Mouse (Mus musculus): Measurements from ENCODE around the gene Ufc1. TPM values are rescaled to one million over a fixed set of nuclear protein-coding genes. Genes with fewer than 3 reads are reported as not detected.

The Ufc1 gene
- total and polyA plus RNA-seq, 3 experiments, result 71.4 to 115 (median 98.4) TPM

- no peak overlapping the region for H3K27ac ChIP-seq (ENCODE audit: insufficient read depth, low read depth)
- H3K4me3 ChIP-seq (replicated peaks in 1 of 3; ENCODE audit: low read depth in 2 of 3, low read length in 2 of 3, poor library complexity in 1 of 3), result no peak overlapping the region
- DNase-seq (ENCODE audit: extremely low read depth), result no peak
- no peaks in the 10 kb centered on the region for H3K79me2 ChIP-seq (replicated peaks; ENCODE audit: control insufficient read depth, extremely low read depth, insufficient read depth, poor library complexity, severe bottlenecking)
- H3K9ac ChIP-seq (ENCODE audit: insufficient read depth, low read depth), result no peak overlapping the region
- no peak for TF ChIP-seq EP300 (IDR thresholded peaks at IDR 0.05; ENCODE audit: low read length)
- no peak for TF ChIP-seq UBTF (IDR thresholded peaks at IDR 0.05; ENCODE audit: low read depth, low read length)
- TF ChIP-seq JUND (conservative IDR thresholded peaks at IDR 0.05; ENCODE audit: low read depth, low read length), result no peak
- TF ChIP-seq BHLHE40 (IDR thresholded peaks at IDR 0.05; ENCODE audit: low read depth, low read length), result no peak
- no peak for TF ChIP-seq MAFK (IDR thresholded peaks at IDR 0.05; ENCODE audit: insufficient replicate concordance, low read length)
- TF ChIP-seq POLR2AphosphoS2 (IDR thresholded peaks at IDR 0.05; ENCODE audit: low read depth, low read length), result no peak
- no peak for TF ChIP-seq TCF12 (IDR thresholded peaks at IDR 0.05; ENCODE audit: low read depth, low read length)
- no peak for TF ChIP-seq SIN3A (IDR thresholded peaks at IDR 0.05; ENCODE audit: low read length)
- no peak for TF ChIP-seq MAZ (IDR thresholded peaks at IDR 0.05; ENCODE audit: low read depth, low read length)
- peaks cover 57 to 79% of the 10 kb centered on the region in 2 experiments for H3K36me3 ChIP-seq (replicated peaks in 1 of 2; ENCODE audit: control insufficient read depth in 1 of 2, insufficient read depth in 1 of 2, low read length in 1 of 2)
- dilution Hi-C loops (cut with MboI; ENCODE audit: extremely low pct_ligation_motif_present, extremely low pct_unique_long_range_greater_than_20kb, low sequenced_read_pairs), result no loop called here
- peaks cover 0 to 30% of the 10 kb centered on the region in 2 experiments; a peak in 2 of 4 replicates for H3K4me1 ChIP-seq (ENCODE audit: control insufficient read depth in 1 of 2, insufficient read depth in 2 of 2)
- no peaks in the 10 kb centered on the region for H3K9me3 ChIP-seq (replicated peaks; ENCODE audit: low read length)
- H3K4me2 ChIP-seq (ENCODE audit: insufficient read depth, low read depth, poor library complexity, severe bottlenecking), result no peak overlapping the region
- in situ Hi-C loops (cut with MboI; ENCODE audit: low pct_ligation_motif_present, low pct_unique_long_range_greater_than_20kb, low sequenced_read_pairs), result no loop called here
- H3K27me3 ChIP-seq (replicated peaks), result no peaks in the 10 kb centered on the region
Observed at GRCm38 (mm10) chr1:171275144-171275734, 19.6 kb downstream of the Ufc1 start.

DNA sequence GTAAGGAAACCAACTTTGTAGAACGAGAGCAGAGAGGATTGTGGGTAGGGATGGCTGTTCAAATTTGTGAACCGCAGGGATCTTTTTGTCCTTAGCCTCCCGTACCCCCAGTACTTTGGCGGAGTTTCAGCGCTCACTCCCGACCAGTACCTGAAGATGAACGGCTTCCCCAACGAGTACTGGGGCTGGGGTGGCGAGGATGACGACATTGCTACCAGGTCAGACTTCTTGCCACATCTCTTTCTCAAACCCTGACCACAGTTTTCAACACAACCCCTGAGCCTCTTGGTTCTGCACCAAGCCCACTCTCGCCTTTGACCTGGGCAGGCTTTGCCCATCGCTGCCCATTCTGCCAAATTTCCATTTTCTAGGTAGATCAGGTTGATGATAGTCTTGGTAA, 20.7 kb downstream of the Ufc1 start:
- H3K4me3 ChIP-seq (replicated peaks in 1 of 3; ENCODE audit: low read depth in 2 of 3, low read length in 2 of 3, poor library complexity in 1 of 3), result no peak overlapping the region
- H3K4me2 ChIP-seq (ENCODE audit: insufficient read depth, low read depth, poor library complexity, severe bottlenecking), result no peak overlapping the region
- in situ Hi-C loops (cut with MboI; ENCODE audit: low pct_ligation_motif_present, low pct_unique_long_range_greater_than_20kb, low sequenced_read_pairs), result no loop called here
- no peaks in the 10 kb centered on the region for H3K79me2 ChIP-seq (replicated peaks; ENCODE audit: control insufficient read depth, extremely low read depth, insufficient read depth, poor library complexity, severe bottlenecking)
- no peaks in the 10 kb centered on the region for H3K9me3 ChIP-seq (replicated peaks; ENCODE audit: low read length)
- no peak overlapping the region for H3K27ac ChIP-seq (ENCODE audit: insufficient read depth, low read depth)
- H3K9ac ChIP-seq (ENCODE audit: insufficient read depth, low read depth), result no peak overlapping the region
- H3K36me3 ChIP-seq (replicated peaks in 1 of 2; ENCODE audit: control insufficient read depth in 1 of 2, insufficient read depth in 1 of 2, low read length in 1 of 2), result peaks cover 57 to 75% of the 10 kb centered on the region in 2 experiments
- no peaks in the 10 kb centered on the region for H3K27me3 ChIP-seq (replicated peaks)
- TF ChIP-seq ZC3H11A (IDR thresholded peaks at IDR 0.05; ENCODE audit: low read depth, low read length) (no peak), NRF1 (IDR thresholded peaks at IDR 0.05; ENCODE audit: low read depth, low read length) (no peak), ZMIZ1 (IDR thresholded peaks at IDR 0.05; ENCODE audit: low read depth, low read length) (no peak), MEF2A (IDR thresholded peaks at IDR 0.05; ENCODE audit: borderline replicate concordance, low read depth, low read length) (no peak), NELFE (IDR thresholded peaks at IDR 0.05; ENCODE audit: low read depth, low read length) (no peak), GABPA (IDR thresholded peaks at IDR 0.05; ENCODE audit: insufficient replicate concordance, low read depth, low read length) (no peak), SMC3 (IDR thresholded peaks at IDR 0.05; ENCODE audit: low read depth, low read length) (no peak), ELF1 (IDR thresholded peaks at IDR 0.05; ENCODE audit: low read depth, low read length) (no peak), PAX5 (IDR thresholded peaks at IDR 0.05; ENCODE audit: low read length) (no peak), HCFC1 (IDR thresholded peaks at IDR 0.05; ENCODE audit: low read depth, low read length) (no peak), BHLHE40 (IDR thresholded peaks at IDR 0.05; ENCODE audit: low read depth, low read length) (no peak)
- no peak for DNase-seq (ENCODE audit: extremely low read depth)
- peaks cover 0 to 26% of the 10 kb centered on the region in 2 experiments; a peak in 2 of 4 replicates for H3K4me1 ChIP-seq (ENCODE audit: control insufficient read depth in 1 of 2, insufficient read depth in 2 of 2)
- dilution Hi-C loops (cut with MboI; ENCODE audit: extremely low pct_ligation_motif_present, extremely low pct_unique_long_range_greater_than_20kb, low sequenced_read_pairs), result no loop called here
